10 mouse cellular contexts compared by ENCODE assay signal in the genomic region with DNA sequence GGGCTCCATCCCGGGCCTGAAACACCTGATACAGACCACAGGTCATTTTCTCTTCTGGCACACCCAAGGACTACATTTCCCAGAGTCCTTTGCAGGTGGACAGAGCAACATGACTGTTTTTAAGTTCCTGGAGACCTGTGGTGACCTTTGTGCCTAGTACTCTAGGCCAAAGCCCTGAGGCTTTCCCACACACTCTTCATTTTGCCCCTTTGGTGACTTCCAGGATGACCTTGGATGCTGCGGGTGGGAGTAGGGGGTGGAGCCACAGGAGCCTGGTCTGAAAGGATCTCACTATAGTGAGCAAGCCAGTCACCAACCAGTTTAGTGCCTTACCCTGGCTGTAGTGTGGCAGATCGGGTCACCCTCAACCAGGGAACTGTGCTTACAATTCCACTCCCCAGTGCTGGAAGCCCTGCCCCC. TPM values are rescaled to one million over a fixed set of nuclear protein-coding genes. Genes with fewer than 3 reads are reported as not detected.
DNase-seq lines count a peak whose midpoint lies in the region; ATAC-seq and TF ChIP-seq lines count a peak whose summit lies in the region.
"Had no signal": no experiment of that assay in that cellular context is flagged by ENCODE, and none has a peak within 500 bp of the region (broad histone marks: within the 10 kb centered on the region; RNA-seq: fewer than 3 reads in every experiment).

No protein-coding gene starts in this region.

- ATAC-seq in kidney, embryonic 14.5 days (ENCODE audit: low FRiP score, low TSS enrichment): no peak
- ATAC-seq in intestine, postnatal 0 days: 0 out of 2 replicates have a peak, but pooled peaks have one; percentile 11

- H3K27me3 ChIP-seq in kidney, embryonic 14.5 days (ENCODE audit: control insufficient read depth, insufficient read depth, low read length): no peaks in the 10 kb centered on the region
- peaks cover 7% of the 10 kb centered on the region; the same call in 1 of the 2 replicates for H3K27me3 ChIP-seq in E14TG2a.4 (ENCODE audit: insufficient read depth, low read length)
- H3K27me3 ChIP-seq in intestine, postnatal 0 days (replicated peaks; ENCODE audit: control insufficient read depth, insufficient read depth, low read length): no peaks in the 10 kb centered on the region

- WGBS in kidney, embryonic 14.5 days: 58% methylated on average over 3 of the region's 3 CpGs
- 46% methylated on average over 3 of the region's 3 CpGs for WGBS in intestine, postnatal 0 days

- H3K9me3 ChIP-seq in kidney, embryonic 14.5 days (ENCODE audit: control insufficient read depth, low read length): no peaks in the 10 kb centered on the region
- no peaks in the 10 kb centered on the region for H3K9me3 ChIP-seq in E14TG2a.4 (ENCODE audit: low read length)
- no peaks in the 10 kb centered on the region for H3K9me3 ChIP-seq in intestine, postnatal 0 days (ENCODE audit: control insufficient read depth)

- DNase-seq in kidney, adult 11 months: peak; percentile 12
- DNase-seq in brain, adult 2 months (ENCODE audit: low read depth, low spot score): peak; percentile 57
- DNase-seq in frontal cortex, postnatal 25 days (ENCODE audit: low spot score in 2 of 2): no peak
- DNase-seq in cerebellum, postnatal 36 days: no peak
- DNase-seq in natural killer cell, adult 2 months (ENCODE audit: low spot score in 2 of 2): no peak
- DNase-seq: heart, adult 2 months; lung, postnatal 14 days had no signal

- H3K4me1 ChIP-seq in kidney, embryonic 14.5 days (ENCODE audit: control insufficient read depth, insufficient read depth, low read length): peaks cover 5% of the 10 kb centered on the region; the same call in 1 of the 2 replicates
- peaks cover 60% of the 10 kb centered on the region for H3K4me1 ChIP-seq in E14TG2a.4 (replicated peaks; ENCODE audit: low read depth, low read length)
- no peaks in the 10 kb centered on the region for H3K4me1 ChIP-seq in intestine, postnatal 0 days (replicated peaks; ENCODE audit: control insufficient read depth, insufficient read depth, low read length)

- no peak overlapping the region for H3K4me2 ChIP-seq in kidney, embryonic 14.5 days (replicated peaks; ENCODE audit: low read depth, low read length)
- H3K4me2 ChIP-seq in intestine, postnatal 0 days (replicated peaks; ENCODE audit: low read depth): no peak overlapping the region

- no peak overlapping the region for H3K9ac ChIP-seq in kidney, embryonic 14.5 days (ENCODE audit: low read depth, low read length)
- no peak overlapping the region for H3K9ac ChIP-seq in intestine, postnatal 0 days (ENCODE audit: low read depth, low read length)

- H3K36me3 ChIP-seq in kidney, embryonic 14.5 days (ENCODE audit: control insufficient read depth, insufficient read depth, low read length): no peaks in the 10 kb centered on the region
- no peaks in the 10 kb centered on the region for H3K36me3 ChIP-seq in E14TG2a.4 (ENCODE audit: insufficient read depth, low read length)
- H3K36me3 ChIP-seq in intestine, postnatal 0 days (ENCODE audit: control insufficient read depth, insufficient read depth): no peaks in the 10 kb centered on the region

- TF ChIP-seq CTCF in E14TG2a.4 (conservative IDR thresholded peaks at IDR 0.05; ENCODE audit: low read length): no peak
- TF ChIP-seq CTCF in intestine, postnatal 0 days (IDR thresholded peaks at IDR 0.05; ENCODE audit: low read depth): no peak

- no peak overlapping the region for H3K4me3 ChIP-seq in kidney, embryonic 14.5 days (ENCODE audit: low read length)
- peak overlapping the region; percentile 14; the same call in 1 of the 2 replicates for H3K4me3 ChIP-seq in E14TG2a.4 (replicated peaks; ENCODE audit: low read length)
- H3K4me3 ChIP-seq in intestine, postnatal 0 days (ENCODE audit: low read depth, low read length): no peak overlapping the region
- H3K4me3 ChIP-seq: heart, adult 2 months had no signal

- H3K27ac ChIP-seq in kidney, embryonic 14.5 days (ENCODE audit: low read depth, low read length): no peak overlapping the region
- no peak overlapping the region for H3K27ac ChIP-seq in intestine, postnatal 0 days (ENCODE audit: low read depth, low read length)
- H3K27ac ChIP-seq: heart, adult 2 months had no signal

RNA-seq across cellular contexts. Expression of gene Prex1, which starts 14.6 kb away (rescaled TPM):
- polyA plus RNA-seq in kidney, embryonic 14.5 days (2014; fragmentation: Nextera tagmentation; extraction: Ambion mirVana): 12.9 and 16.9 TPM in 2 replicates
- 4.0 TPM in 2 replicates for polyA plus RNA-seq in intestine, postnatal 0 days (2015; fragmentation: Nextera tagmentation; extraction: Ambion mirVana)

Comparison
In these comparisons a context has a peak if more than half of its experiments do, and no peak if none do; other contexts are left out.
1. DNase-seq: peak in kidney, adult 11 months (single experiment) and brain, adult 2 months (single experiment); none in frontal cortex, postnatal 25 days (0 of 2), cerebellum, postnatal 36 days (0 of 2) and natural killer cell, adult 2 months (0 of 2).